Mouse (Mus musculus) layer of hippocampus, adult 8-10 months (tissue): ENCODE results near the gene Psme2b. TPM values are rescaled to one million over a fixed set of nuclear protein-coding genes. Genes with fewer than 3 reads are reported as not detected.
"Not testable (repeated sequence)": the region's sequence is repeated elsewhere in the genome, so short reads cannot be mapped to it uniquely, and the experiment has no call there.

ENCODE experiments used
- DNase-seq, 2 experiments: peaks; one replicate each; pipeline ENCODE4 v3.0.0; 2022; ENCODE audit warnings: low spot score in 2 of 2
- total RNA-seq, 4 experiments: library from RNA; stranded (reverse); gene quantifications; 2 replicates each; pipeline ENCODE4 v1.2.4; 2022

The Psme2b gene
- total RNA-seq, 4 experiments from 2014 or later, result 0.56 to 3.8 (median 2.4) TPM; not detected in 1

- not testable (repeated sequence) for DNase-seq
Observed at GRCm38 (mm10) chr11:48901567-48901930, 44.4 kb downstream of the Psme2b start.

GRCm38 (mm10) chr11:48900654-48901566, 45.1 kb downstream of the Psme2b start:
- not testable (repeated sequence) for DNase-seq

GRCm38 (mm10) chr11:48898812-48899431, 47.1 kb downstream of the Psme2b start:
- DNase-seq, result no peak

Other genes with a start within 250 kb of the Psme2b start
- gene Rack1, start 145.9 kb downstream of the Psme2b start, total RNA-seq, result 100 to 1,000 TPM; 240 to 284 (median 258) TPM
- gene Trim41, start 128.8 kb downstream of the Psme2b start, total RNA-seq, result 10 to 100 TPM; 45.7 to 73.5 (median 57.9) TPM
- 1 to 10 TPM; 2.2 to 3.4 (median 3.1) TPM for gene Trim7, start 120.0 kb downstream of the Psme2b start, total RNA-seq
- gene Gm12184, start 119.5 kb downstream of the Psme2b start, total RNA-seq, result 1 to 10 TPM in 2 of 4 experiments, under 1 TPM in 2; 0.40 to 3.0 (median 1.0) TPM
- gene Irgm1, start 74.5 kb downstream of the Psme2b start, total RNA-seq, result 10 to 100 TPM in 2 of 4 experiments, 1 to 10 TPM in 2; 6.8 to 25.6 (median 12.4) TPM
- 1 to 10 TPM in 1 of 4 experiments, under 1 TPM in 2, not detected in 1; 0.20 to 1.0 (median 0.29) TPM for gene Gm5431, start 44.0 kb downstream of the Psme2b start, total RNA-seq
- not detected for gene Olfr56, start 32.7 kb upstream of the Psme2b start, total RNA-seq
- 1 to 10 TPM in 3 of 4 experiments, under 1 TPM in 1; 0.95 to 3.3 (median 1.6) TPM for gene 9930111J21Rik1, start 33.2 kb upstream of the Psme2b start, total RNA-seq
- 1 to 10 TPM in 1 of 4 experiments, under 1 TPM in 3; 0.16 to 1.1 (median 0.39) TPM for gene Gm12185, start 46.0 kb upstream of the Psme2b start, total RNA-seq
- gene Tgtp1, start 48.0 kb upstream of the Psme2b start, total RNA-seq, result 1 to 10 TPM in 1 of 4 experiments, under 1 TPM in 3; 0.34 to 1.1 (median 0.48) TPM
- 1 to 10 TPM in 3 of 4 experiments, under 1 TPM in 1; 0.92 to 4.2 (median 2.6) TPM for gene 9930111J21Rik2, start 105.1 kb upstream of the Psme2b start, total RNA-seq
- under 1 TPM in 2 of 4 experiments, not detected in 2; 0.16 to 0.71 TPM for gene Tgtp2, start 118.0 kb upstream of the Psme2b start, total RNA-seq
- gene Ifi47, start 130.4 kb upstream of the Psme2b start, total RNA-seq, result 1 to 10 TPM in 2 of 4 experiments, under 1 TPM in 2; 0.89 to 1.4 (median 1.1) TPM
- gene Olfr1396, start 168.7 kb upstream of the Psme2b start, total RNA-seq, result not detected
- gene Olfr1395, start 196.1 kb upstream of the Psme2b start, total RNA-seq, result not detected
- gene Olfr1394, start 208.2 kb upstream of the Psme2b start, total RNA-seq, result not detected
- not detected for gene Btnl9, start 241.0 kb upstream of the Psme2b start, total RNA-seq